Mouse (Mus musculus) ES-Bruce4 (cell line): Measurements from ENCODE around the gene Adgrl2.

Source experiments
- CTCF ChIP-seq: IDR thresholded peaks from one replicate; pipeline ENCODE4 v1.8.1; 2011; ENCODE audit warnings: low read depth, low read length
- POLR2A ChIP-seq: IDR thresholded peaks from one replicate; pipeline ENCODE4 v1.8.1; 2011; ENCODE audit warnings: low read length; ENCODE audit not compliant: insufficient read depth

DNA sequence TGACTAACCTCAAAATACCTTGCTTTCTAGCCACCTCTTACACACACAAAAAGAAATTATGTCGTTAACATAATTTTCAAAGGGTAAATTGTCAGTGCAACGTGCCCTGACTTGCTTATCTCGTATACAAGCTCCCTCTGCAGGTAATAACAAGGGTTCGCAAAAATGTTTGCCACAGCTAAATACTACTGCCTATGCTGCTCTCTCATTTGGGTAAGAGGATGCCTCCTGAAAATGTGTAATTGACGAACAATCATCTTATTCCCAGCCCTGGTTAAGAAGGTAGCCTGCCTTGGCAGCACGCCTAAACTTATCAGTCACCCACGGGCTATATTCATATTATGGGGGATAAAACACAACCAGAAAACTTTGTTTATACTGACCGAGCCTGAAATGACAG, 11.8 kb downstream of the Adgrl2 start:
- TF ChIP-seq CTCF (no peak), POLR2A (no peak)
